Mouse (Mus musculus) heart, postnatal 10 days (tissue): ENCODE measurements at regions not wholly inside any gene's neighbourhood (a gene's known extent, or its start where the extent isn't known, plus 50 kb on each side); places are given as distances from the start of the nearest gene placed in this dataset.
"Not testable (repeated sequence)": the region's sequence is repeated elsewhere in the genome, so short reads cannot be mapped to it uniquely, and the experiment has no call there.

Experiments used
- DNase-seq, 2 experiments: peaks; one replicate each; pipeline ENCODE4 v3.0.0; 2021
- intact Hi-C: fragments of 180-260 bp; cut with DNase I; formaldehyde crosslinking; loops from one replicate; pipeline ENCODE4 v1.15.1; 2025

- DNase-seq = no peak
- intact Hi-C loops = no loop called here
Measured at GRCm38 (mm10) chr9:83728428-83728827, 77.6 kb downstream of the Elovl4 start.

GRCm38 (mm10) chr9:83727462-83728189 is 78.5 kb downstream of the Elovl4 start:
- intact Hi-C loops = loop anchor here (2.0 kb wide), 1 partner anchor 37 kb away; no protein-coding TSS in a partner anchor
- DNase-seq = peak; percentile 65 to 76

GRCm38 (mm10) chr9:83726979-83727378 is 79.1 kb downstream of the Elovl4 start:
- intact Hi-C loops = loop anchor here (2.0 kb wide), 1 partner anchor 36 kb away; no protein-coding TSS in a partner anchor
- no peak for DNase-seq

- DNase-seq = peak; percentile 38 to 66
Measured at GRCm38 (mm10) chr9:83726105-83726504, 80.0 kb downstream of the Elovl4 start.

GRCm38 (mm10) chr9:83725545-83725944 is 80.5 kb downstream of the Elovl4 start:
- DNase-seq = no peak
- intact Hi-C loops = no loop called here

More at GRCm38 (mm10) chr9:83726105-83726504, 80.0 kb downstream of the Elovl4 start:
- intact Hi-C loops = loop anchor here (2.0 kb wide), 1 partner anchor 35 kb away; no protein-coding TSS in a partner anchor

GRCm38 (mm10) chr9:83720982-83721381 is 85.1 kb downstream of the Elovl4 start:
- no peak for DNase-seq
- intact Hi-C loops = no loop called here

- no peak for DNase-seq
- intact Hi-C loops = no loop called here
Measured at GRCm38 (mm10) chr9:83719811-83720210, 86.3 kb downstream of the Elovl4 start.

GRCm38 (mm10) chr9:83718084-83718483 is 88.0 kb downstream of the Elovl4 start:
- intact Hi-C loops, DNase-seq: not testable (repeated sequence)

GRCm38 (mm10) chr9:83716101-83716763 is 89.8 kb downstream of the Elovl4 start:
- intact Hi-C loops = no loop called here
- no peak for DNase-seq

- no peak for DNase-seq
- intact Hi-C loops = no loop called here
Measured at GRCm38 (mm10) chr9:83707361-83707760, 98.7 kb downstream of the Elovl4 start.

GRCm38 (mm10) chr9:83706071-83706470 is 100.0 kb downstream of the Elovl4 start:
- intact Hi-C loops = no loop called here
- DNase-seq = no peak

GRCm38 (mm10) chr9:83704186-83704585 is 101.9 kb downstream of the Elovl4 start:
- intact Hi-C loops = no loop called here
- no peak for DNase-seq

- no peak for DNase-seq
- intact Hi-C loops = no loop called here
Measured at GRCm38 (mm10) chr9:83700916-83701315, 105.2 kb downstream of the Elovl4 start.

- DNase-seq = no peak
- intact Hi-C loops = no loop called here
Measured at GRCm38 (mm10) chr9:83700056-83700455, 106.0 kb downstream of the Elovl4 start.

- DNase-seq = peak; percentile 73 to 79
- intact Hi-C loops = loop anchor here (2.0 to 5.0 kb wide), 4 partner anchors 35 to 204 kb away; no protein-coding TSS in a partner anchor
Measured at GRCm38 (mm10) chr9:83691332-83692198, 114.5 kb downstream of the Elovl4 start.
